ENCODE assay signal across 24 mouse cellular contexts in the genomic region with DNA sequence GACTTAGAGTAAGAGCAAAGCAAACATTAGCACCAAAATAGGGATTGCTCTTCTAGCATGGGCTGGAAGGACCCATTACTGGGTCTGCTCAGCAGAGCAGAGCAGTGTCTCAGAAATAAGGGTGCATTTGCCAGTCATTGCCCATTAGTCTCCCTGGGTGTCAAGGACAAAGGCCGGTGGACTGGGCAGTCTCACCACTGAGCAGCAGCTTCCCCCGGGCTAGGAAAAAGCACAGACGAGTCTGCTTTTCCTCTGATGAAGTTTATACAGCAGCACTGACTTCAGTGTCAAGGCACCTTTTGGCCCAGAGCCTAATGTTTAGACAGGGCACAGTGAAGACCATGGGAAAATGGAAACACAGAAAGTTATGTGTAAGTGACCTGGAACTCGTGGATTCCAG. TPM values are rescaled to one million over a fixed set of nuclear protein-coding genes. Genes with fewer than 3 reads are reported as not detected.
A peak's percentile ranks its signal among the peaks of the same experiment; 100 is the strongest.
DNase-seq lines count a peak whose midpoint lies in the region; ATAC-seq and TF ChIP-seq lines count a peak whose summit lies in the region.
"Had no signal": no experiment of that assay in that cellular context is flagged by ENCODE, and none has a peak within 500 bp of the region (broad histone marks: within the 10 kb centered on the region; RNA-seq: fewer than 3 reads in every experiment).

No protein-coding gene starts in this region.

- intact Hi-C loops in heart, adult 2 months (cut with DNase I), result no loop called here

- no peak overlapping the region for H3K4me3 ChIP-seq in heart, embryonic 13.5 days
- no peak overlapping the region for H3K4me3 ChIP-seq in heart, adult 2 months
- no peak overlapping the region for H3K4me3 ChIP-seq in kidney, embryonic 15.5 days (replicated peaks)
- no peak overlapping the region for H3K4me3 ChIP-seq in embryonic fibroblast, embryonic 13.5 days (ENCODE audit: insufficient read depth, low read length)
- H3K4me3 ChIP-seq: embryonic facial prominence, embryonic 13.5 days; forebrain, embryonic 13.5 days; heart, embryonic 12.5 days; limb, embryonic 10.5 days; liver, embryonic 15.5 days had no signal

- TF ChIP-seq EP300 in heart, adult 2 months (IDR thresholded peaks at IDR 0.05; ENCODE audit: insufficient read depth, low read depth, low read length), result no peak

- no peak for ATAC-seq in heart, embryonic 13.5 days (ENCODE audit: extremely low read depth, insufficient number of reproducible peaks, low FRiP score, low TSS enrichment)
- no peak for ATAC-seq in kidney, embryonic 15.5 days (replicated peaks; ENCODE audit: low FRiP score)
- ATAC-seq: forebrain, embryonic 13.5 days; inflammation-experienced regulatory T-cells, adult 6 months had no signal

- no peak overlapping the region for H3K9ac ChIP-seq in heart, embryonic 13.5 days
- no peak overlapping the region for H3K9ac ChIP-seq in heart, adult 2 months (ENCODE audit: low read depth, low read length)
- no peak overlapping the region for H3K9ac ChIP-seq in kidney, embryonic 15.5 days
- H3K9ac ChIP-seq: embryonic facial prominence, embryonic 13.5 days; forebrain, embryonic 13.5 days; heart, embryonic 12.5 days; hindbrain, embryonic 14.5 days; liver, embryonic 15.5 days had no signal

- no peak overlapping the region for H3K4me2 ChIP-seq in heart, embryonic 13.5 days
- no peak overlapping the region for H3K4me2 ChIP-seq in kidney, embryonic 15.5 days
- H3K4me2 ChIP-seq: embryonic facial prominence, embryonic 13.5 days; forebrain, embryonic 13.5 days; heart, embryonic 12.5 days; hindbrain, embryonic 14.5 days; liver, embryonic 15.5 days; midbrain, embryonic 11.5 days had no signal

- no peak for TF ChIP-seq POLR2A in heart, adult 2 months (IDR thresholded peaks at IDR 0.05; ENCODE audit: insufficient read depth, low read depth, low read length)
- no peak for TF ChIP-seq POLR2A in embryonic fibroblast, embryonic 13.5 days (IDR thresholded peaks at IDR 0.05; ENCODE audit: low read depth, low read length)

- DNase-seq in heart, adult 2 months, result no peak
- DNase-seq in kidney, adult 9 months, result peak; percentile 24
- peak; percentile 23 to 25 for DNase-seq in kidney, postnatal 36 days
- DNase-seq in neural tube, embryonic 10.5 days (ENCODE audit: extremely low spot score, low spot score), result no peak
- DNase-seq: cerebellum, adult 18-20 months; cerebellum, postnatal 25 days; embryo, embryonic 11 days; heart, postnatal 14 days; liver; right cerebral cortex, postnatal 14 days; thymus, adult 2 months; thymus, postnatal 4 days had no signal

- H3K9me3 ChIP-seq in heart, embryonic 13.5 days, result no peaks in the 10 kb centered on the region
- H3K9me3 ChIP-seq in kidney, embryonic 15.5 days (replicated peaks), result no peaks in the 10 kb centered on the region
- H3K9me3 ChIP-seq: embryonic facial prominence, embryonic 13.5 days; forebrain, embryonic 13.5 days; heart, embryonic 12.5 days; limb, embryonic 10.5 days; liver, embryonic 15.5 days had no signal

- no peak for TF ChIP-seq CTCF in heart, adult 2 months (IDR thresholded peaks at IDR 0.05)
- no peak for TF ChIP-seq CTCF in embryonic fibroblast, embryonic 13.5 days (IDR thresholded peaks at IDR 0.05; ENCODE audit: borderline replicate concordance, insufficient read depth, low read length)

- no peaks in the 10 kb centered on the region for H3K79me2 ChIP-seq in heart, adult 2 months (replicated peaks; ENCODE audit: control insufficient read depth, insufficient read depth, low read length)

- H3K36me3 ChIP-seq in heart, embryonic 13.5 days, result peaks cover 22% of the 10 kb centered on the region
- H3K36me3 ChIP-seq in heart, adult 2 months (ENCODE audit: control insufficient read depth, insufficient read depth, low read length), result no peaks in the 10 kb centered on the region
- no peaks in the 10 kb centered on the region for H3K36me3 ChIP-seq in kidney, embryonic 15.5 days
- H3K36me3 ChIP-seq: embryonic facial prominence, embryonic 13.5 days had no signal

- 55% methylated on average over 4 of the region's 4 CpGs for WGBS in heart, embryonic 13.5 days
- 49% methylated on average over 4 of the region's 4 CpGs for WGBS in heart, adult 2 months
- WGBS in kidney, embryonic 15.5 days, result 46% methylated on average over 4 of the region's 4 CpGs

- H3K27ac ChIP-seq in heart, embryonic 13.5 days (replicated peaks), result peak overlapping the region; percentile 36; the same call in 1 of the 2 replicates
- no peak overlapping the region for H3K27ac ChIP-seq in heart, adult 2 months
- H3K27ac ChIP-seq in kidney, embryonic 15.5 days, result no peak overlapping the region
- H3K27ac ChIP-seq in embryonic fibroblast, embryonic 13.5 days (ENCODE audit: insufficient read depth, low read length), result peak overlapping the region; percentile 71
- H3K27ac ChIP-seq: embryonic facial prominence, embryonic 13.5 days; forebrain, embryonic 13.5 days; hindbrain, embryonic 14.5 days; limb, embryonic 10.5 days; liver, embryonic 15.5 days; stomach, postnatal 0 days had no signal

- 0 out of 2 replicates have a peak, but pooled peaks cover 8% of the 10 kb centered on the region for H3K4me1 ChIP-seq in heart, embryonic 13.5 days
- H3K4me1 ChIP-seq in heart, adult 2 months (ENCODE audit: control insufficient read depth, insufficient read depth, low read length), result no peaks in the 10 kb centered on the region
- H3K4me1 ChIP-seq in kidney, embryonic 15.5 days, result 0 out of 2 replicates have a peak, but pooled peaks cover 3% of the 10 kb centered on the region
- peaks cover 10% of the 10 kb centered on the region for H3K4me1 ChIP-seq in embryonic fibroblast, embryonic 13.5 days (ENCODE audit: control insufficient read depth, insufficient read depth, low read length)
- H3K4me1 ChIP-seq: forebrain, embryonic 13.5 days; limb, embryonic 10.5 days had no signal

- no peaks in the 10 kb centered on the region for H3K27me3 ChIP-seq in heart, embryonic 13.5 days (replicated peaks)
- H3K27me3 ChIP-seq in heart, adult 2 months (ENCODE audit: control insufficient read depth, insufficient read depth, low read length), result no peaks in the 10 kb centered on the region
- H3K27me3 ChIP-seq in kidney, embryonic 15.5 days, result no peaks in the 10 kb centered on the region
- H3K27me3 ChIP-seq: embryonic facial prominence, embryonic 13.5 days; forebrain, embryonic 13.5 days; heart, embryonic 12.5 days; liver, embryonic 15.5 days had no signal

RNA-seq across cellular contexts. Expression of a gene that starts 38.9 kb away (rescaled TPM):
- 1.4 and 2.0 TPM in 2 replicates for polyA plus RNA-seq in heart, embryonic 13.5 days (2015; fragmentation: Nextera tagmentation; extraction: Ambion mirVana)
- 1 to 10 TPM in 1 of 2 experiments, under 1 TPM in 1; 0.63 to 2.0 TPM for total RNA-seq in heart, adult 2 months (2021)
- 1.7 and 1.8 TPM in 2 replicates for polyA plus RNA-seq in heart, adult 2 months (2012; rRNA removed)
- 3.3 and 4.0 TPM in 2 replicates for polyA plus RNA-seq in kidney, embryonic 15.5 days (2015; fragmentation: Nextera tagmentation; extraction: Ambion mirVana)
- 7.5 and 14.5 TPM in 2 replicates for polyA plus RNA-seq in embryonic fibroblast, embryonic 13.5 days (2011; ENCODE audit: insufficient read length, low read depth, missing spikeins)
- polyA plus RNA-seq: inflammation-experienced regulatory T-cells, adult 6 months had no signal

Comparison
In these comparisons a context has a peak if more than half of its experiments do, and no peak if none do; other contexts are left out.
1. H3K27ac ChIP-seq: peak in heart, embryonic 13.5 days (single experiment) and embryonic fibroblast, embryonic 13.5 days (single experiment); none in heart, adult 2 months (single experiment) and kidney, embryonic 15.5 days (single experiment).
2. DNase-seq: peak in kidney, adult 9 months (single experiment) and kidney, postnatal 36 days (2 of 2); none in heart, adult 2 months (0 of 2) and neural tube, embryonic 10.5 days (single experiment).